Mouse (Mus musculus) regulatory T cell (primary cell): ENCODE measurements around the gene Psmd12.
"Not testable (repeated sequence)": the region's sequence is repeated elsewhere in the genome, so short reads cannot be mapped to it uniquely, and the experiment has no call there.

Experiments used
- in situ Hi-C: fragments of 300-600 bp; cut with MboI, MseI; formaldehyde crosslinking; loops from one replicate; pipeline ENCODE4 v1.15.1; 2025; ENCODE audit warnings: high pct_unique_total_duplicates

Gene Psmd12

GRCm38 (mm10) chr11:107458986-107459385 lies 20.3 kb upstream of the Psmd12 start:
- in situ Hi-C loops, result no loop called here

GRCm38 (mm10) chr11:107459828-107460227 lies 19.5 kb upstream of the Psmd12 start:
- in situ Hi-C loops, result no loop called here

- in situ Hi-C loops, result no loop called here
Measured at GRCm38 (mm10) chr11:107462478-107462877, 16.8 kb upstream of the Psmd12 start.

- in situ Hi-C loops, result no loop called here
Measured at GRCm38 (mm10) chr11:107463251-107463681, 16.0 kb upstream of the Psmd12 start.

GRCm38 (mm10) chr11:107464141-107464540 lies 15.1 kb upstream of the Psmd12 start:
- in situ Hi-C loops, result no loop called here

- in situ Hi-C loops, result loop anchor here (5.0 kb wide), 1 partner anchor 188 kb away; no protein-coding TSS in a partner anchor
Measured at GRCm38 (mm10) chr11:107465041-107465440, 14.2 kb upstream of the Psmd12 start.

- in situ Hi-C loops, result loop anchor here (5.0 kb wide), 1 partner anchor 189 kb away; no protein-coding TSS in a partner anchor
Measured at GRCm38 (mm10) chr11:107465969-107466368, 13.3 kb upstream of the Psmd12 start.

GRCm38 (mm10) chr11:107466611-107467391 lies 12.5 kb upstream of the Psmd12 start:
- in situ Hi-C loops, result loop anchor here (5.0 kb wide), 1 partner anchor 190 kb away; no protein-coding TSS in a partner anchor

GRCm38 (mm10) chr11:107468252-107469030 lies 10.8 kb upstream of the Psmd12 start:
- in situ Hi-C loops, result loop anchor here (5.0 kb wide), 1 partner anchor 191 kb away; no protein-coding TSS in a partner anchor

- in situ Hi-C loops, result loop anchor here (5.0 kb wide), 1 partner anchor 192 kb away; no protein-coding TSS in a partner anchor
Measured at GRCm38 (mm10) chr11:107469031-107469522, 10.2 kb upstream of the Psmd12 start.

GRCm38 (mm10) chr11:107469523-107470371 lies 9.5 kb upstream of the Psmd12 start:
- in situ Hi-C loops, result loop anchor here (5.0 kb wide), 3 partner anchors 77 to 252 kb away; no protein-coding TSS in a partner anchor

- in situ Hi-C loops, result loop anchor here (5.0 kb wide), 2 partner anchors 78 to 253 kb away; no protein-coding TSS in a partner anchor
Measured at GRCm38 (mm10) chr11:107470521-107471041, 8.7 kb upstream of the Psmd12 start, which contains the start of gene Pitpnc1. TSS of gene Pitpnc1 (minus strand) at chr11:107470699.

- in situ Hi-C loops, result loop anchor here (5.0 kb wide), 2 partner anchors 79 to 254 kb away; no protein-coding TSS in a partner anchor
Measured at GRCm38 (mm10) chr11:107471071-107471720, 8.1 kb upstream of the Psmd12 start.

- in situ Hi-C loops, result loop anchor here (5.0 kb wide), 2 partner anchors 80 to 255 kb away; no protein-coding TSS in a partner anchor
Measured at GRCm38 (mm10) chr11:107472304-107472703, 7.0 kb upstream of the Psmd12 start.

GRCm38 (mm10) chr11:107473137-107473820 lies 6.0 kb upstream of the Psmd12 start:
- in situ Hi-C loops, result loop anchor here (5.0 kb wide), 2 partner anchors 81 to 256 kb away; no protein-coding TSS in a partner anchor

GRCm38 (mm10) chr11:107479862-107480203 lies 549 bp downstream of the Psmd12 start:
- in situ Hi-C loops, result no loop called here

- in situ Hi-C loops, result no loop called here
Measured at GRCm38 (mm10) chr11:107484341-107484740, 5.1 kb downstream of the Psmd12 start.

GRCm38 (mm10) chr11:107502801-107503200 lies 23.5 kb downstream of the Psmd12 start:
- in situ Hi-C loops, result no loop called here

GRCm38 (mm10) chr11:107504364-107504763 lies 25.1 kb downstream of the Psmd12 start:
- in situ Hi-C loops, result not testable (repeated sequence)
